Mouse (Mus musculus) neural tube, embryonic 13.5 days (tissue): Measurements from ENCODE around the gene Aptx. TPM values are rescaled to one million over a fixed set of nuclear protein-coding genes. Genes with fewer than 3 reads are reported as not detected.

Experiments
- ATAC-seq: fragments of 200-750 bp; cut with Nextera tagmentation; 2 replicates; pipeline ENCODE4 v1.8.0; 2017; ENCODE audit warnings: low read depth, mild to moderate bottlenecking, moderate TSS enrichment, moderate library complexity
- H3K27ac ChIP-seq: fragments of 300-500 bp; sonication (generic); replicated peaks from 2 replicates; pipeline ENCODE4 v1.5.1; 2015; ENCODE audit warnings: moderate library complexity, mild to moderate bottlenecking, inconsistent platforms
- H3K27me3 ChIP-seq: fragments of 300-500 bp; sonication (generic); 2 replicates; pipeline ENCODE4 v1.6.1; 2015; ENCODE audit warnings: mild to moderate bottlenecking, inconsistent platforms
- H3K36me3 ChIP-seq: fragments of 300-500 bp; sonication (generic); 2 replicates; pipeline ENCODE4 v1.6.1; 2015; ENCODE audit warnings: mild to moderate bottlenecking, inconsistent platforms
- H3K4me1 ChIP-seq: fragments of 300-500 bp; sonication (generic); replicated peaks from 2 replicates; pipeline ENCODE4 v1.6.1; 2015; ENCODE audit warnings: inconsistent platforms
- H3K4me2 ChIP-seq: fragments of 300-500 bp; sonication (generic); 2 replicates; pipeline ENCODE4 v1.6.1; 2015; ENCODE audit warnings: inconsistent platforms, mild to moderate bottlenecking, moderate library complexity
- H3K4me3 ChIP-seq: fragments of 300-500 bp; sonication (generic); 2 replicates; pipeline ENCODE4 v1.5.1; 2015; ENCODE audit warnings: mild to moderate bottlenecking, inconsistent platforms
- H3K9ac ChIP-seq: fragments of 300-500 bp; sonication (generic); 2 replicates; pipeline ENCODE4 v1.6.1; 2015; ENCODE audit warnings: moderate library complexity, mild to moderate bottlenecking, inconsistent platforms
- H3K9me3 ChIP-seq: fragments of 300-500 bp; sonication (generic); 2 replicates; pipeline ENCODE4 v1.6.1; 2016; ENCODE audit warnings: inconsistent platforms
- WGBS: fragments of 180-500 bp; shearing (Covaris S2); methylation state at CpG from one replicate; pipeline ENCODE4 v1.1.7; 2015; 5-methylcytosine and 5-hydroxymethylcytosine counted together
- microRNA counts: library from miRNA; unstranded; fragments of <30 nt; microRNA quantifications from one replicate; lab custom pipeline; 2016
- microRNA-seq: library from miRNA; unstranded; fragments of <30 nt; microRNA quantifications from one replicate; pipeline ENCODE4, GENCODE M21; 2016
- polyA plus RNA-seq: library from polyadenylated mRNA; unstranded; fragments of >200 nt; fragmentation: Nextera tagmentation; extraction: Ambion mirVana; gene quantifications from 2 replicates; pipeline ENCODE4 v1.2.1, GENCODE M21; 2015

The Aptx gene
- polyA plus RNA-seq, 1 experiment from 2014 or later, result 56.2 TPM

DNA sequence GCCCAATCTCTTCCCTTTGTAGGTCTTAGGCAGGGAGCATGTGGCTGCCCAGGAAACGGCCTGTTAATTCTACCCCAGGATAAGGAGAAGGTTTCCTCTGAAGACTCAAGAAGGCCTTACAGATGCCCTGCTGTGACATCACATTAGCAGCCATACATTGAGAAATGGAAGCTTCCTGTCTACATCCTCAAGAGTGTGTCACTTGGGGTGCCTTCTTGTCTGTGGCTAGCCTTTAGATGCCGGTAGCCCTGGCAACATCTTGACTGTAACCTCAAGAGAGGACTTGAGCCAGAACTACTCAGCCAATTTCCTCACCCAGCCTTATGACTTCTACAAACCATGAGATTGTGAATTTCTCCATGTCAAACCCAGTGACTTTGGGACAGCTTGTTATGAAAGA lies 51.9 kb downstream of the Aptx start:
- WGBS, result 95% methylated on average over 2 of the region's 2 CpGs
- no peaks in the 10 kb centered on the region for H3K4me1 ChIP-seq
- no peak overlapping the region for H3K9ac ChIP-seq
- no peak for ATAC-seq
- H3K27ac ChIP-seq, result no peak overlapping the region
- H3K4me2 ChIP-seq, result no peak overlapping the region
- no peak overlapping the region for H3K4me3 ChIP-seq
- H3K36me3 ChIP-seq, result no peaks in the 10 kb centered on the region
- H3K27me3 ChIP-seq, result no peaks in the 10 kb centered on the region
- H3K9me3 ChIP-seq, result no peaks in the 10 kb centered on the region

DNA sequence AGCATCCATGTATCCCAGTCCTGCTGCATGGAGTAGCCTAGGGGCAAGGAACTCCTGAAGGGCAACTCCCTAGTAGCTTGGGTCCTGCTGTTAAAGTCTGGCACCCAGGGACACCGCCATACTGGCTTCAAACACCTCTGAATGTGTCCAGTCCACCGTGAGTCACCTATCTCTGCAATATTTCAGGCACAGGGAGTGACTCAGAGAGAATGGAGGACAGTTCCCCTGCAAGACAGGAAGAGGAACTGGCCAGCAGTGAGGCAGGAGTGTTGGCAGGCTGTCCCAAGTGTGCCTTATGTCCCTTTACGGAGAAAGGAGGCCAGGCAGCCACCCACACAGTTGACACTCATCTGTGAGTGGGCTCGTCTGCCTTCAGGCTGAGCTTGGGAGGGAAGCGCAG lies 53.9 kb downstream of the Aptx start:
- Histone ChIP-seq H3K9me3 (no peaks in the 10 kb centered on the region), H3K27me3 (no peaks in the 10 kb centered on the region)
- WGBS, result 82% methylated on average over 5 of the region's 5 CpGs

DNA sequence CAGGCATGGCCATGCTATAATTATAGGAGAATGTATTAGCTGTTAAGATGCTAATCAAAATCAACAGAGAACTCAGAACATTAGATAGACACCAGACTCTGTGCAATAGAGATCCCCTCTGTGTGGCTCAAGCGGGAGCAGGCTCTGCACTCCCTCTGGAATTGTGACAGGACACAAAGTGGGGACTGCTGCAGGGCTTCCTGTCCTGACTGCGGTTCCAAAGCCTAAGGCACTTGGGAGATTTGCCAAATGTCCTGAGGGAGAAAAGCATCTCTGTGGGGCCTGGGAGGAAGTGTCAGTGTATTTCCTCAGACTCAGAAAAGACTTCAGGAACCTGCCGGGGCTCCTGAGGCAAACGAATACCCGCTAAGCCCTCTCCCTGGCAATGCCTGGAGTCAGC lies 59.4 kb downstream of the Aptx start:
- Histone ChIP-seq H3K4me1 (no peaks in the 10 kb centered on the region), H3K4me3 (no peak overlapping the region), H3K9me3 (no peaks in the 10 kb centered on the region), H3K36me3 (no peaks in the 10 kb centered on the region), H3K27me3 (no peaks in the 10 kb centered on the region), H3K27ac (no peak overlapping the region), H3K9ac (no peak overlapping the region), H3K4me2 (no peak overlapping the region)
- 65% methylated on average over 5 of the region's 5 CpGs for WGBS
- no peak for ATAC-seq

More for the DNA sequence above, 53.9 kb downstream of the Aptx start:
- no peak overlapping the region for H3K27ac ChIP-seq
- H3K36me3 ChIP-seq, result no peaks in the 10 kb centered on the region
- H3K4me1 ChIP-seq, result no peaks in the 10 kb centered on the region
- no peak overlapping the region for H3K9ac ChIP-seq
- no peak overlapping the region for H3K4me3 ChIP-seq
- no peak overlapping the region for H3K4me2 ChIP-seq
- ATAC-seq, result no peak

DNA sequence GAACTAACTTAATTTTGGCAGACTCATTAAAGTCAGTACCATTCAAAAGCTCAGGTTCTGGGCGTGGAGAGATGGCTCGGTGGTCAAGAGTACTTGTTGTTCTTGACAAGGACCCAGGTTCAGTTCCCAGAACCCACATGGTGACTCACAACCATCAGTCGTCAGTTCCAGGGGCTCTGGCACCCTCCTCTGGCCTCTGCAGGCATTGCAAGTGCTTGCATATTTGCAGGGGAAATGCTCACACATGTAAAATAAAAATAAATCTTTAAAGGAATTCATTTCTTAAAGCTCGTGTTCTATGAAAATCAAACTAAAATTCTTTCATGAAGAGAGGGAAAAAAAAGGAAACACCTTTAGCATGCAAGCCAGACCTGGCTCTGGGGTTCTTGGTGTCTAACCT lies 62.0 kb downstream of the Aptx start:
- Histone ChIP-seq H3K9me3 (no peaks in the 10 kb centered on the region), H3K9ac (no peak overlapping the region), H3K27me3 (no peaks in the 10 kb centered on the region), H3K4me3 (no peak overlapping the region), H3K4me2 (no peak overlapping the region), H3K4me1 (no peaks in the 10 kb centered on the region), H3K27ac (no peak overlapping the region), H3K36me3 (no peaks in the 10 kb centered on the region)
- WGBS, result 86% methylated on average over 4 of the region's 4 CpGs
- no peak for ATAC-seq

MicroRNAs encoded within 50 kb of the gene (microRNA counts, 519-probe panel; counts per million panel counts)
- not detected for microRNA mmu-miR-207 (lab: Ali Mortazavi, UCI)

Small RNAs within 50 kb of the gene (microRNA-seq; reads per million reads assigned to microRNA genes)
- not detected for gene Mir207

Other genes starting within 250 kb of the Aptx start
- gene Tmem215, start 231.0 kb downstream of the Aptx start, polyA plus RNA-seq, result 0.59 and 0.77 TPM in 2 replicates
- gene Dnaja1, start 19.0 kb upstream of the Aptx start, polyA plus RNA-seq, result 784 and 823 TPM in 2 replicates
- 129 and 131 TPM in 2 replicates for gene Smu1, start 54.7 kb upstream of the Aptx start, polyA plus RNA-seq
- gene B4galt1, start 150.8 kb upstream of the Aptx start, polyA plus RNA-seq, result 10.2 and 12.1 TPM in 2 replicates
- not detected in 2 replicates for gene Spink4, start 216.9 kb upstream of the Aptx start, polyA plus RNA-seq
- gene Bag1, start 245.1 kb upstream of the Aptx start, polyA plus RNA-seq, result 233 and 247 TPM in 2 replicates
- gene Chmp5, start 245.2 kb upstream of the Aptx start, polyA plus RNA-seq, result 184 and 197 TPM in 2 replicates